Mouse (Mus musculus) liver, embryonic 14.5 days (tissue): Measurements from ENCODE around the gene Ctf2. TPM values are rescaled to one million over a fixed set of nuclear protein-coding genes. Genes with fewer than 3 reads are reported as not detected.

Experiments used
- ATAC-seq: fragments of 200-750 bp; cut with Nextera tagmentation; 2 replicates; pipeline ENCODE4 v1.8.0; 2017; ENCODE audit warnings: moderate number of reproducible peaks, mild to moderate bottlenecking, moderate library complexity; ENCODE audit not compliant: insufficient read depth
- DNase-seq, 3 experiments: peaks; one replicate each; pipeline ENCODE4 v3.0.0-alpha.2; 2012 to 2013; ENCODE audit warnings: low read depth in 3 of 3, low spot score in 3 of 3
- H3K27ac ChIP-seq: fragments of 300-500 bp; sonication (generic); 2 replicates; pipeline ENCODE4 v1.5.1; 2014; ENCODE audit warnings: moderate library complexity, mild to moderate bottlenecking, control low read depth, inconsistent platforms
- H3K27me3 ChIP-seq: fragments of 300-500 bp; sonication (generic); 2 replicates; pipeline ENCODE4 v1.6.1; 2014; ENCODE audit warnings: mild to moderate bottlenecking, low read length, moderate library complexity; ENCODE audit not compliant: control insufficient read depth, insufficient read depth
- H3K36me3 ChIP-seq: fragments of 300-500 bp; sonication (generic); replicated peaks from 2 replicates; pipeline ENCODE4 v1.6.1; 2014; ENCODE audit warnings: low read depth; ENCODE audit not compliant: control insufficient read depth, insufficient read depth
- H3K4me1 ChIP-seq, 2 experiments: fragments of 200-500 bp in 1 of 2; fragments of 300-500 bp in 1 of 2; sonication (generic) in 1 of 2; replicated peaks; 2 replicates each; pipeline ENCODE4 v1.6.1; 2012 to 2014; ENCODE audit warnings: antibody characterized with exemption in 1 of 2, inconsistent platforms in 1 of 2, low read length in 1 of 2; ENCODE audit not compliant: control insufficient read depth in 2 of 2, insufficient read depth in 2 of 2
- H3K4me2 ChIP-seq: fragments of 300-500 bp; sonication (generic); 2 replicates; pipeline ENCODE4 v1.6.1; 2014; ENCODE audit warnings: low read depth, mild to moderate bottlenecking, control low read depth, moderate library complexity
- H3K4me3 ChIP-seq, 2 experiments: fragments of 200-500 bp in 1 of 2; fragments of 300-500 bp in 1 of 2; sonication (generic) in 1 of 2; 2 replicates each; pipeline ENCODE4 v1.5.1; 2012 to 2014; ENCODE audit warnings: low read depth in 2 of 2, low read length in 2 of 2, mild to moderate bottlenecking in 2 of 2, control low read depth in 1 of 2, inconsistent platforms in 1 of 2, moderate library complexity in 1 of 2; ENCODE audit not compliant: insufficient read depth in 1 of 2
- H3K9ac ChIP-seq: fragments of 300-500 bp; sonication (generic); replicated peaks from 2 replicates; pipeline ENCODE4 v1.6.1; 2014; ENCODE audit warnings: mild to moderate bottlenecking, control low read depth, moderate library complexity
- H3K9me3 ChIP-seq: fragments of 300-500 bp; sonication (generic); 2 replicates; pipeline ENCODE4 v1.6.1; 2016; ENCODE audit warnings: low read length, mixed read lengths; ENCODE audit not compliant: control insufficient read depth
- CTCF ChIP-seq: IDR thresholded peaks from 2 replicates; pipeline ENCODE4 v1.5.1; 2016; ENCODE audit warnings: antibody characterized with exemption, low read depth, control low read depth
- EP300 ChIP-seq: IDR thresholded peaks from 2 replicates; pipeline ENCODE4 v1.6.1; 2016; ENCODE audit warnings: antibody characterized with exemption, low read depth
- WGBS: fragments of 180-500 bp; shearing (Covaris S2); extraction: QIAGEN DNeasy Blood & Tissue Kit; methylation state at CpG from one replicate; pipeline ENCODE4 v1.1.7; 2014; ENCODE audit not compliant: insufficient replicate concordance; 5-methylcytosine and 5-hydroxymethylcytosine counted together
- polyA plus RNA-seq, 2 experiments: library from polyadenylated mRNA; depleted of rRNA in 1 of 2; stranded (reverse) in 1 of 2; unstranded in 1 of 2; fragments of >200 nt; fragmentation: Nextera tagmentation in 1 of 2; extraction: Ambion mirVana in 1 of 2; gene quantifications; 2 replicates each; pipeline versions ENCODE4 v1.2.1 to v1.2.3; 2012 to 2014

Ctf2 gene
- polyA plus RNA-seq, 2 experiments = 0.05 TPM; not detected in 1

DNA sequence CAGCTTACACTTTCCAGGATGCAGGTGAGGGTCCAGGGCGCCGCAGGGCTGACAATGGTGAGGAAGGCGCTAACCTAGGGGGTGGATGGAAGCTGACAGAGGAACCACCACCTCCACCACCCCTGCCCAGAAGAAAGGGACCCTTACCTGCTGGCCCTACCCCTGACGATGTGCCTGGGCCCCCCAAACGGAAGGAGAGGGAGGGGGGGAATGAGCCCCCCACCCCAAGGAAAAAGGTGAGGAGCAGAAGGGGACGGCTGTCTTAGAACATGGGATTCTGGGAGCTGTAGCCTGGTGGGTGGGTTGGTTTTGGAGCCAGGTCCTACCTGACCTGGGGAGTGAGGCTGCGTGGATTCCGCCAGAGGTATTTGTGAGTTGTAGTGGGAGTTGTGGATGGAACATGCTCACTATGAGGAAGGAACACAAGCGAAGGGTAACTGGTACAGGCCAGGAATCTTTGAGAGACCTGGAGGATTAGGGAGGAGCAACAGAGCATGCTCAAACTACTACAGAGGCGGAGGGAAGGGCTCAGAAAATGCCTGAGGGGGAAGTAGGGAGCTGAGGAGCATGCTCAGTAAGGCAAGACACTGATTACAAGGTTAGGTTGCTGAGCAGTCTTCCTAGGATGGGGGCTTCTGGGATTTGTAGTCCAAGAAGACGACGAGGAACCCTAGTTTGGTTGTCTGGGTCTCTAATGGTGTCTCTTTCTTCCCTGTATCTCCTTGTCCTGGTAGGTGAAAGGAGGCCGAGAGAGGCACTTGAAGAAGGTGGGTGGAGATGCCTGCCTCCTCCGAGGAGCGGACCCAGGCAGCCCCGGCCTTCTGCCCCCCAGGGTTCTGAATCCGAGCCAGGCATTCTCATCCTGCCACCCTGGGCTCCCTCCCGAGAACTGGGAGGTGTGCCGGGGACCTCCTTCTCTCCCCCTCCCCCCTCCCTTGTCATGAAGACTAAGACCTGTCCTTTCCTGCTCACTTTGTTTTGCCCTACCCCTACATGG lies 18.5 kb upstream of the Ctf2 start:
- DNase-seq = no peak
- WGBS = 73% methylated on average over 19 of the region's 19 CpGs

DNA sequence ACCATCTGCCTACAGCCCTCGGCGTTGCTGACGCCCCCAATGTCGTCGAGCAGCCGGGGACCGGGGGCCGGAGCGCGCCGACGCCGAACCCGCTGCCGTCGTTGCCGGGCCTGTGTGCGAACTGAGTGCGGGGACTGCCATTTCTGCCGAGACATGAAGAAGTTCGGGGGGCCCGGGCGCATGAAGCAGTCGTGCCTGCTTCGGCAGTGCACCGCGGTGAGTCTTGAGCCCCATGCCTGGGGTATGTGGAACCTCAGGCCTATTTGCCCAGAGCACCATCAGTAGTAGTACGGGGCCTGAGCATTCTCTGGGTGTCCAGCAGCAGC lies 16.2 kb upstream of the Ctf2 start:
- TF ChIP-seq EP300 (no peak), CTCF (no peak)
- Histone ChIP-seq H3K9ac (no peak overlapping the region), H3K27ac (no peak overlapping the region), H3K36me3 (no peaks in the 10 kb centered on the region; the same call in 1 of the 2 replicates), H3K4me3 (no peak overlapping the region), H3K4me2 (no peak overlapping the region), H3K9me3 (no peaks in the 10 kb centered on the region), H3K4me1 (peaks cover 0 to 7% of the 10 kb centered on the region in 2 experiments; a peak in 3 of 4 replicates), H3K27me3 (no peaks in the 10 kb centered on the region)
- 89% methylated on average over 28 of the region's 28 CpGs for WGBS
- DNase-seq = no peak
- ATAC-seq = no peak

More for the DNA sequence above, 18.5 kb upstream of the Ctf2 start:
- no peak overlapping the region for H3K27ac ChIP-seq
- no peak overlapping the region for H3K9ac ChIP-seq
- H3K9me3 ChIP-seq = no peaks in the 10 kb centered on the region
- no peaks in the 10 kb centered on the region for H3K27me3 ChIP-seq
- no peaks in the 10 kb centered on the region; the same call in 1 of the 2 replicates for H3K36me3 ChIP-seq
- no peaks in the 10 kb centered on the region; a peak in 3 of 4 replicates for H3K4me1 ChIP-seq
- TF ChIP-seq CTCF = no peak
- TF ChIP-seq EP300 = no peak
- ATAC-seq = no peak
- no peak overlapping the region for H3K4me2 ChIP-seq
- no peak overlapping the region for H3K4me3 ChIP-seq

DNA sequence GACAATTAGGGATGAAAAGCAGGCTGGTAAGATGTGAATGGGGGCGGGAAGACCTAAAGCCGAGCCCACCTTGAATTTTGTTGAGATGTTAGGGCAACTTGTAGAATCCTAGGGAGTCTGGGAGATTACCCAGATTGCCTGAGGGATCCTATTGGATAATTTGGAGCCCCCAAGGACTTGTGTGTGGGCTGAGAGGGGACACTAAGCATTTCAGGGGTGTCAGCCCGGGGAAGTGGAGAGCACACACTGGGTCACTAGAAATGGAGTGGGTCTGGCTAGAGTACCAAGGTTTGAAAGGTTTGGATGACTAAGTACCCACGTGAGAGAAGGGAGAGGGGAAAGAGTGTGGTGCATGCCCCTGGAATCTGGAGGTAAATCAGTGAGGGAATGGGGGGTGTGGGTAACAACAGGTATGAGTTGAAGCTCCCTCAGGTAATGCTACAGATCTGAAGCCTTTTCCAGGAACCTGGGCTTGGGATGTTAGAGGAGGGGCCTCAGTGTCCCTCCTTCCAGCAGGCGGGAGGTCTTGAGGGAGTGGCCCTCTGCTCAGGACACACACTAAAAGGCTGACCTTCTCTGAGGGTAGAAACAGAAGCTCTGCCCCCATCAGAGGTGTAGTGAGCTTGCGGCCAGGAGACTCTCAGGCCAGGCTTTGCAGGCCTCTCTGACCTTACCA lies 15.7 kb upstream of the Ctf2 start:
- H3K27me3 ChIP-seq = no peaks in the 10 kb centered on the region
- H3K4me1 ChIP-seq = peaks cover 0 to 7% of the 10 kb centered on the region in 2 experiments; a peak in 3 of 4 replicates
- ATAC-seq (no peak), DNase-seq (no peak)
- H3K9me3 ChIP-seq = no peaks in the 10 kb centered on the region
- H3K27ac ChIP-seq = no peak overlapping the region
- no peak overlapping the region for H3K9ac ChIP-seq
- WGBS = 77% methylated on average over 6 of the region's 6 CpGs
- no peak for TF ChIP-seq EP300
- TF ChIP-seq CTCF = no peak
- peak overlapping the region; percentile 92 for H3K4me2 ChIP-seq
- H3K36me3 ChIP-seq = no peaks in the 10 kb centered on the region; the same call in 1 of the 2 replicates
- 0 out of 4 replicates have a peak overlapping the region, but pooled peaks of 1 of the 2 experiments have one; percentile 75 for H3K4me3 ChIP-seq

DNA sequence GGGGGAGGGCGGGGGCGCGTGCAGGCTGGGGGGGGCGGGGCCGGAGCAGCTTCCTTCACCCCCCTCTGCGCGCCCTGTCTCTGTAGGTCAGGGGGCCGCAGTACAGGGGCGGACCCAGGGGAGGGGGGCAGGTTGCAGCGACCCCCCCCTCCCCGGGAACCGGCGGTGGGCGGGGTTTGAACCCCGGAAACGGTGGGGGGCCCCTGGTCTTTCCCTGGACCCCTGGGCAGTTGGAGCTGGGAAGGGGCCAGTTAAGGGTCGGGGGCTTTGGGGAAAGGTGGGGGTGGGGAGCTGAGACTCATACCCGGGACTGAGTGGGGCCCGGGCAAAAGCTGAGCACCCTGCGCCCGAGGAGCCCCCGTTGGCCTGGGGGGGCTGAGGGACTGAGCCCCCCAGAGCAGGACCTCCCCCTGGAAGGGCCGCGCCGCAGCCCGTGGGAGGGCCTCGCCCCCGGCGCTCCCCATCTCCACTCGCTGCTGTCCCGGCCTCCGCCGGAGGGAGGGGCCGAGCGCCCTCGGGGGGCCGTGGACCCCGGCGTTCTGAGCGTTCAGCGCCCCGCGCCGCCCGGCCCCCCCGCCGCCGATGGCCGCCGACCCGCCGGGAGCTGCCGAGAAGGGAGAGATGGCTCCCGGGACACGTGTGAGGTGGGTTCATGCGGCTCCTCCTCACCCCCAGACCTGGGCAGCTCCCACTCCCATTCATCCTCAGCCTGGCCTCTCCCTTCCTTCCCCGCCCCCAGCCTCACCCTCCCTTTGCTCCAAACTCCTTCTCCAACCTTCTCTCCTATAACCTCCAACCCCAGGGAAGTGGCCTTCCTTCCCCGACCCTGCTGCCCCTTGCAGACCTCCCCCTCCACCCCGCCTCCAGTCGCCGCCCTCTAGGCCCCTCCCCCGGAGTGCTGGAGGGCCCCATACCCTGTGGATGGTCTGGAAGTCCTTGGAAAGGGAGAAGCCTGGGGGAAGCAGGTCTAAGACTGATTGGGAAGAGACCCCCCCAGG lies 14.8 kb upstream of the Ctf2 start:
- ATAC-seq (no peak), DNase-seq (no peak)
- Histone ChIP-seq H3K27ac (no peak overlapping the region), H3K36me3 (no peaks in the 10 kb centered on the region), H3K4me1 (peaks cover 0 to 7% of the 10 kb centered on the region in 2 experiments; a peak in 3 of 4 replicates), H3K4me3 (peak overlapping the region; percentile 75 to 87), H3K9me3 (no peaks in the 10 kb centered on the region), H3K9ac (peak overlapping the region; percentile 47), H3K27me3 (no peaks in the 10 kb centered on the region), H3K4me2 (peak overlapping the region; percentile 92)
- TF ChIP-seq EP300 (no peak), CTCF (no peak)
- 2% methylated on average over 42 of the region's 62 CpGs for WGBS
